17 mouse cellular contexts compared by ENCODE assay signal in the genomic region with DNA sequence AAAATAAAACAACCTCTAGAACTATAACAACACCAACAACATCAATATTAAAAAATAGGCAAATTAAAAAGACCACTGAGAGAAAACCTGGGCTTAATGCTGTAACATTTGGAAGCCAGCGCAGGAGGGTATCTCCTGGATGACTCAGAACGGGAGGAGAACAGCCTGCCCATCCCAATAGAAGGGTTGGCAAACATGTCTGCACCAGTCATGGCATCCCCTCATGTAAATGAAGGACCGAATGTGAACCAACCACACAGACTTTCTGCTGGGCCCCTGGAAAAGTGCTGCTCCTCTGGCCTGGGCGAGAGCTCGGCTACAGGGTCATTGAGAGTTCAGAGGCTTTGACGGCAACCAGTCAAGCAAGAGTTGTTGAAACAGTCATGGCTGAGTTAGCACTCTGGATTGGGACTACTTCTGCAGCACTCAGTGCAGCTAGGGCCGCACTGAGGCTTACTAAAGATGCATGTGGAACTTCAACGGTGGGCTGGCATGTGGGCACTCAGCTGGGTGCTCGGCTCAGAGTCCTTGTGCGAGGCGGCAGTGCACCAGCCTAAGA. TPM values are rescaled to one million over a fixed set of nuclear protein-coding genes. Genes with fewer than 3 reads are reported as not detected.
A peak's percentile ranks its signal among the peaks of the same experiment; 100 is the strongest.
DNase-seq lines count a peak whose midpoint lies in the region; ATAC-seq and TF ChIP-seq lines count a peak whose summit lies in the region.
"Had no signal": no experiment of that assay in that cellular context is flagged by ENCODE, and none has a peak within 500 bp of the region (broad histone marks: within the 10 kb centered on the region; RNA-seq: fewer than 3 reads in every experiment).

No protein-coding gene starts in this region.

- no peak overlapping the region for H3K27ac ChIP-seq in kidney, adult 2 months (ENCODE audit: insufficient read depth, low read depth, low read length)
- H3K27ac ChIP-seq in MEL (ENCODE audit: control insufficient read depth, low read depth, low read length): peak overlapping the region; percentile 53; the same call in 1 of the 2 replicates
- no peak overlapping the region for H3K27ac ChIP-seq in limb, embryonic 13.5 days
- H3K27ac ChIP-seq: heart, embryonic 13.5 days; liver, embryonic 15.5 days had no signal

- TF ChIP-seq CTCF in kidney, adult 2 months (conservative IDR thresholded peaks at IDR 0.05; ENCODE audit: insufficient read depth, insufficient read length, low read depth, low read length): no peak
- no peak for TF ChIP-seq CTCF in MEL (IDR thresholded peaks at IDR 0.05 in 2 of 3, conservative IDR thresholded peaks at IDR 0.05 in 1 of 3; ENCODE audit: control insufficient read depth in 1 of 3, insufficient read depth in 1 of 3, low read depth in 2 of 3, low read length in 3 of 3, poor library complexity in 1 of 3, severe bottlenecking in 1 of 3)

- peak; percentile 30; the same call in 1 of the 2 replicates for ATAC-seq in limb, embryonic 13.5 days (ENCODE audit: low FRiP score, low read depth)

- H3K36me3 ChIP-seq in kidney, adult 2 months (ENCODE audit: control insufficient read depth, insufficient read depth, low read length): no peaks in the 10 kb centered on the region
- H3K36me3 ChIP-seq in MEL (ENCODE audit: control insufficient read depth in 1 of 2, insufficient read depth in 2 of 2, low read length in 2 of 2): peaks cover 0 to 17% of the 10 kb centered on the region in 2 experiments; a peak in 2 of 4 replicates
- no peaks in the 10 kb centered on the region for H3K36me3 ChIP-seq in limb, embryonic 13.5 days
- H3K36me3 ChIP-seq: heart, embryonic 13.5 days; liver, embryonic 15.5 days had no signal

- no peaks in the 10 kb centered on the region for H3K79me2 ChIP-seq in MEL (ENCODE audit: control insufficient read depth, insufficient read depth, low read length, poor library complexity)

- H3K4me1 ChIP-seq in kidney, adult 2 months (ENCODE audit: control insufficient read depth, insufficient read depth, low read length): no peaks in the 10 kb centered on the region
- H3K4me1 ChIP-seq in MEL (ENCODE audit: control insufficient read depth in 1 of 2, insufficient read depth in 2 of 2, low read length in 2 of 2): peaks cover 13 to 26% of the 10 kb centered on the region in 2 experiments; a peak in 3 of 4 replicates
- peaks cover 8% of the 10 kb centered on the region; the same call in 1 of the 2 replicates for H3K4me1 ChIP-seq in limb, embryonic 13.5 days

- WGBS in kidney, adult 2 months: 60% methylated on average over 11 of the region's 11 CpGs
- WGBS in limb, embryonic 13.5 days: 73% methylated on average over 11 of the region's 11 CpGs

- TF ChIP-seq POLR2A in kidney, adult 2 months (IDR thresholded peaks at IDR 0.05; ENCODE audit: low read depth, low read length): no peak
- no peak for TF ChIP-seq POLR2A in MEL (IDR thresholded peaks at IDR 0.05; ENCODE audit: control insufficient read depth in 1 of 2, insufficient read depth in 1 of 2, low read depth in 1 of 2, low read length in 2 of 2, poor library complexity in 1 of 2)

- no peak overlapping the region for H3K4me3 ChIP-seq in kidney, adult 2 months (ENCODE audit: insufficient read depth, low read depth, low read length)
- H3K4me3 ChIP-seq in MEL (ENCODE audit: control insufficient read depth in 1 of 2, insufficient read depth in 1 of 2, low read depth in 2 of 2, low read length in 2 of 2): no peak overlapping the region
- H3K4me3 ChIP-seq in limb, embryonic 13.5 days: no peak overlapping the region
- H3K4me3 ChIP-seq: heart, embryonic 13.5 days; liver, embryonic 15.5 days had no signal

- no peak for TF ChIP-seq EP300 in MEL (IDR thresholded peaks at IDR 0.05; ENCODE audit: low read depth in 1 of 2, low read length in 2 of 2)

- H3K9me3 ChIP-seq in MEL (replicated peaks; ENCODE audit: insufficient read depth, low read length): no peaks in the 10 kb centered on the region
- H3K9me3 ChIP-seq in limb, embryonic 13.5 days: no peaks in the 10 kb centered on the region
- H3K9me3 ChIP-seq: heart, embryonic 13.5 days; liver, embryonic 15.5 days had no signal

- H3K27me3 ChIP-seq in kidney, adult 2 months (replicated peaks; ENCODE audit: control insufficient read depth, insufficient read depth, low read length): no peaks in the 10 kb centered on the region
- H3K27me3 ChIP-seq in MEL (ENCODE audit: control insufficient read depth in 1 of 2, insufficient read depth in 2 of 2, low read length in 2 of 2): no peaks in the 10 kb centered on the region
- H3K27me3 ChIP-seq in limb, embryonic 13.5 days: no peaks in the 10 kb centered on the region
- H3K27me3 ChIP-seq: heart, embryonic 13.5 days; liver, embryonic 15.5 days had no signal

- no peak for TF ChIP-seq RAD21 in MEL (IDR thresholded peaks at IDR 0.05; ENCODE audit: low read depth, low read length)

- H3K4me2 ChIP-seq in limb, embryonic 13.5 days (replicated peaks): no peak overlapping the region
- H3K4me2 ChIP-seq: heart, embryonic 13.5 days; liver, embryonic 15.5 days had no signal

- H3K9ac ChIP-seq in MEL (ENCODE audit: control insufficient read depth, low read depth, low read length, poor library complexity, severe bottlenecking): peak overlapping the region; percentile 14; the same call in 1 of the 2 replicates
- H3K9ac ChIP-seq in limb, embryonic 13.5 days: no peak overlapping the region
- H3K9ac ChIP-seq: heart, embryonic 13.5 days; liver, embryonic 15.5 days had no signal

- DNase-seq in kidney, adult 2 months: peak; percentile 18
- DNase-seq in kidney, adult 11 months: no peak
- DNase-seq in MEL (ENCODE audit: low read depth, low spot score): no peak
- DNase-seq in embryo, embryonic 9.5 days (ENCODE audit: extremely low spot score): peak; percentile 22
- no peak for DNase-seq in layer of hippocampus, adult 11-12 months (ENCODE audit: low spot score)
- DNase-seq in right cerebral cortex, adult 18-20 months: no peak
- DNase-seq: gastrocnemius, postnatal 36 days; right cerebral cortex, postnatal 25 days; thymus, postnatal 36 days had no signal

TF ChIP-seq in MEL, 35 proteins besides CTCF, POLR2A, EP300 and RAD21:
- no peak for TF ChIP-seq POLR2AphosphoS5 (IDR thresholded peaks at IDR 0.05; ENCODE audit: borderline replicate concordance, low read depth, low read length)
- no peak for TF ChIP-seq MYC (IDR thresholded peaks at IDR 0.05; ENCODE audit: low read depth, low read length)
- no peak for TF ChIP-seq MAX (IDR thresholded peaks at IDR 0.05; ENCODE audit: low read length)
- TF ChIP-seq ZNF384 (IDR thresholded peaks at IDR 0.05; ENCODE audit: low read depth, low read length): no peak
- TF ChIP-seq MAFK (IDR thresholded peaks at IDR 0.05; ENCODE audit: borderline replicate concordance, low read depth, low read length): no peak
- no peak for TF ChIP-seq CHD2 (IDR thresholded peaks at IDR 0.05; ENCODE audit: low read length)
- no peak for TF ChIP-seq USF2 (IDR thresholded peaks at IDR 0.05; ENCODE audit: borderline replicate concordance in 1 of 2, insufficient read depth in 1 of 2, low read depth in 1 of 2, low read length in 2 of 2)
- no peak for TF ChIP-seq ELF1 (IDR thresholded peaks at IDR 0.05; ENCODE audit: low read depth, low read length)
- TF ChIP-seq USF1 (IDR thresholded peaks at IDR 0.05; ENCODE audit: low read depth, low read length): no peak
- no peak for TF ChIP-seq KAT2A (conservative IDR thresholded peaks at IDR 0.05; ENCODE audit: low read depth, low read length)
- no peak for TF ChIP-seq MAZ (IDR thresholded peaks at IDR 0.05; ENCODE audit: low read depth, low read length)
- no peak for TF ChIP-seq SIN3A (IDR thresholded peaks at IDR 0.05; ENCODE audit: low read length)
- no peak for TF ChIP-seq NELFE (IDR thresholded peaks at IDR 0.05; ENCODE audit: low read depth, low read length)
- no peak for TF ChIP-seq JUND (IDR thresholded peaks at IDR 0.05; ENCODE audit: low read depth, low read length)

RNA-seq across cellular contexts. Expression of a gene that starts 17.7 kb away (rescaled TPM):
- 0.35 and 1.1 TPM in 2 replicates for polyA plus RNA-seq in kidney, adult 2 months (2012; rRNA removed)
- total RNA-seq in MEL (2012; rRNA removed): 0.19 and 0.33 TPM in 2 replicates
- polyA plus RNA-seq in MEL (2012; ENCODE audit: insufficient read depth in 1 of 2, insufficient read length in 2 of 2, low read depth in 1 of 2, low replicate concordance in 2 of 2, missing spikeins in 1 of 2): under 1 TPM in 1 of 2 experiments, not detected in 1; 0.29 TPM
- 0.53 and 0.69 TPM in 2 replicates for polyA plus RNA-seq in limb, embryonic 13.5 days (2015; fragmentation: Nextera tagmentation; extraction: Ambion mirVana)
- total RNA-seq: left cerebral cortex, postnatal 36 days; megakaryocyte-erythroid progenitor cell, adult 5-6 weeks had no signal

RNA-seq across cellular contexts. Expression of a gene that starts 26.0 kb away (rescaled TPM):
- 1,291 and 1,565 TPM in 2 replicates for polyA plus RNA-seq in kidney, adult 2 months (2012; rRNA removed)
- 498 and 541 TPM in 2 replicates for total RNA-seq in MEL (2012; rRNA removed)
- 1,000 to 10,000 TPM in 1 of 2 experiments, not detected in 1; 1,152 TPM for polyA plus RNA-seq in MEL (2012; ENCODE audit: insufficient read depth in 1 of 2, insufficient read length in 2 of 2, low read depth in 1 of 2, low replicate concordance in 2 of 2, missing spikeins in 1 of 2)
- polyA plus RNA-seq in limb, embryonic 13.5 days (2015; fragmentation: Nextera tagmentation; extraction: Ambion mirVana): 479 and 511 TPM in 2 replicates

RNA-seq across cellular contexts. Expression of a gene that starts 44.7 kb away (rescaled TPM):
- polyA plus RNA-seq in kidney, adult 2 months (2012; rRNA removed): not detected in 2 replicates
- total RNA-seq in MEL (2012; rRNA removed): not detected in 2 replicates
- not detected for polyA plus RNA-seq in MEL (2012; ENCODE audit: insufficient read depth in 1 of 2, insufficient read length in 2 of 2, low read depth in 1 of 2, low replicate concordance in 2 of 2, missing spikeins in 1 of 2)
- polyA plus RNA-seq in limb, embryonic 13.5 days (2015; fragmentation: Nextera tagmentation; extraction: Ambion mirVana): not detected in 2 replicates
- total RNA-seq: adrenal gland, postnatal 4 days; ES-E14; megakaryocyte-erythroid progenitor cell, adult 5-6 weeks had no signal
- polyA plus RNA-seq: heart, embryonic 13.5 days; intestine, embryonic 14.5 days; liver, embryonic 15.5 days had no signal

RNA-seq across cellular contexts. Expression of a gene that starts 49.0 kb away (rescaled TPM):
- 130 and 141 TPM in 2 replicates for polyA plus RNA-seq in kidney, adult 2 months (2012; rRNA removed)
- 71.0 and 86.1 TPM in 2 replicates for total RNA-seq in MEL (2012; rRNA removed)
- 100 to 1,000 TPM in 1 of 2 experiments, not detected in 1; 106 TPM for polyA plus RNA-seq in MEL (2012; ENCODE audit: insufficient read depth in 1 of 2, insufficient read length in 2 of 2, low read depth in 1 of 2, low replicate concordance in 2 of 2, missing spikeins in 1 of 2)
- polyA plus RNA-seq in limb, embryonic 13.5 days (2015; fragmentation: Nextera tagmentation; extraction: Ambion mirVana): 105 and 119 TPM in 2 replicates

Comparison
In these comparisons a context has a peak if more than half of its experiments do, and no peak if none do; other contexts are left out.
1. DNase-seq: peak in kidney, adult 2 months (single experiment) and embryo, embryonic 9.5 days (single experiment); none in kidney, adult 11 months (single experiment), MEL (single experiment), layer of hippocampus, adult 11-12 months (single experiment) and right cerebral cortex, adult 18-20 months (single experiment).